Mouse (Mus musculus): ENCODE measurements around the gene Pin4.

The Pin4 gene

DNA sequence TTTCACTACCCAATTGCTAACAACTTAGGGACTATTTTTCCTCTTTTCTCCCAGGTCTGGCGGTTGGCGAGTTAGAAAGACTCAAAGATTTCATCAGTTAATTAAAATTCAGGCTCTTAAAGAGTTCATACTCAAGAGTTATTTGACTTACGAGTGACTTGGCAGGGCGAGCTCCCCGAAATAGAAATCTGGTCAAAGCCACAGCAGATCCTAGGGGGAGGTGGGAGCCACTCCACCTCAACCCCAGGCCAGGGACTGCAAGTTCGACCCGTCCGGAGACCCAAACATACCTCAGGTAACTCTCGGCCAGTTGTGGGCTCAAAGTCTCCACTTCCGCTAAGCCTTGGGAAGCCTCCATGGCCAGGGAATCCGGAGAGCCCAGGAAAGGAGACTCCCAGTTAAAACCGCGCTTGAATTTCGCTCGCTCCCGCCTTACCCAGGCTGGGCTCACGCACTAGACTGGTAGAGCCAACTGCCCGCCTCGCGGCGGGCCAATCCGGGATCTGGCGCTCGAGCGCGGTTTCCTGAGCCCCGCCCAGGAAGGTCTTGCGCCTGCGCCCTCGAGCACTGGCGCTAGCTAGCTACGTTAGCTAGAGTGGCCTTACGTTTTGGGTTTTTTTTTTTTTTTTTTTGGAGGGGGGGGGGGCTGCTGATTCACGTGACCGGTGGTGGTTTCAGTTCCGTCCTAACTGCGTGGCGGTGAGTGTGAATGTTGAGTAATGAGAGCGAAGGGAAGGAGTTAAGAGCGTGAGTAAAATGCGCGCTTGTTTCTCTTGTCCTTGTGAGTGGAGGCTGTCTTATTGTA lies 37.6 kb downstream of the Pin4 start, which contains the start of gene Ercc6l:
Gene Ercc6l, minus strand, starts transcription at position 474 of the 805 bp plus-strand sequence.
- DNase-seq = peak; percentile 86 to 94

DNA sequence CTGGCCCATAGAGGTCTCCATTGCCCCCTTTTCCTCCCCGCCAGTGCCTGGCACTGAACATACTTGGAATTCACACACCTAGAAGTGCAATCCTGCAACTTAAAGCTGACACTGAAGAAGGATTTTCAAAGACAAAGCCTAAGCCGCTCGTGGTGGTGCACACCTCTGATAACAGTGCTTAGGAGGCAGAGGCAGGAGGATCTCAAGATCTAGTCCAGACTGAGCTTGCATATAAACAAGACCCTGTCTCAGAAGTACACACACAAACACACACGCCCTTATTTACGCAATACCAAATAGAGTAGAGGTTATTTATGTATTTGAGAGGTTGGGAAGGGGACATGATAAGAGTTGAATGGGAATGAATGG lies 38.2 kb downstream of the Pin4 start:
- DNase-seq = no peak

DNA sequence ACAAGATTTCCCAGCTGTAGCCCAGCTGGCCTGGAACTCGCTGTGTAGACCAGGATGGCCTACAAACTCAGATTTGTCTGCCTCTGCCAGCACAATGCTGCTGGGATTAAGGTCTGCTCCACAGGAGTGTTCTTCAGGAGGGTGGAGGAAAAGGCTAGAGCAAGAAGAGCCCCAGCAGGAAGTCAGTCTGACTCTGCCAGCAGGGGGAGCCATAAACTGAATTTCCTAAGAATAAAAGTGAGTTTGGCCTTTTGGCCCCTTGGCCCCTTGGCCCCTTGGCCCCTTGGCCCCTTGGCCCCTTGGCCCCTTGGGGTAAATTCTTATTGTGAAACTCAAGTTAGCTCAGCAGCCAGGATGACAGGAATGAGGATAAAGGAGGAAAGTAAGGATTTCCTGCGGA lies 40.5 kb downstream of the Pin4 start:
- peak; percentile 15 to 23 for DNase-seq

GRCm38 (mm10) chrX:102160528-102160927 lies 41.3 kb downstream of the Pin4 start:
- DNase-seq = no peak

GRCm38 (mm10) chrX:102163096-102163495 lies 43.8 kb downstream of the Pin4 start:
- DNase-seq = no peak

GRCm38 (mm10) chrX:102163529-102163928 lies 44.3 kb downstream of the Pin4 start:
- peak in 1 of 2 experiments; percentile 19 for DNase-seq

GRCm38 (mm10) chrX:102166521-102166920 lies 47.3 kb downstream of the Pin4 start:
- no peak for DNase-seq

GRCm38 (mm10) chrX:102166986-102167385 lies 47.7 kb downstream of the Pin4 start:
- no peak for DNase-seq

DNA sequence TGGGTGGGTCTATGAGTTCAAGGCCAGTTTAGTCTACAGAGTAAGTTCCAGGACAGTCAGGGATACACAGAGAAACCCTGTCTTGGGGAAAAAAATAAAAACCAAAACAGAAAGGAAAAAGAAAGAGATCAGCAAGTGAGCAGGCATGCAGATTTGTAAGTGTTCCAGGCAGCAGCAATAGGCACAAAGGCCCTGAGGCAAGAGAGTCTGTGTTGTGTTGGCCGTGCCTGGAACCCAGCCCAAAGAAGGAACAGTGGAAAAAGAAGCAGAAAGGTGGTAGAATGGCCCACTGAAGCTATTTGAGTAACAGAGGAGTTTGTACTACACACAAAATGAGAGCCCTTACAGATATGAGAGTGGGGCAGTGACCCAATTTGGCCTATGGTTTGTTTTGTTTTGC lies 50.5 kb downstream of the Pin4 start:
- no peak for DNase-seq

DNA sequence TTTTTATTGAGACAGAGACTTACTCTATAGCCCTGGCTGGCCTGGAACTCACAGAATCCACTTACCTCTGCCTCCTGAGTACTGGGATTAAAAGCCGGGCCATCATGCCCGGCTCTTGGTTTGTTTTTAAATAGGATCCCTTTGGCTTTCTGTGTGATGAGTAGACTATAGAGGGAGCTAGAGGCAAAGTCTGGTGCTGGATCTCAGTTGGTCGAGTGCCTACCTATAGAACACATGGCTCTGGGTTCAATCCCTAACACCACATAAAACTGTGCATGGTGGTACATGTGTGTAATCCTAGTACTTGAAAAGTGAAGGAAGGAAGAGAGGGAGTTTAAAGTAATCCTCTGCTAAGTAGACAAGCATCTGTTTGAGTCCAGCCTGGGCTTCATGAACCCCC lies 50.9 kb downstream of the Pin4 start:
- DNase-seq = no peak

DNA sequence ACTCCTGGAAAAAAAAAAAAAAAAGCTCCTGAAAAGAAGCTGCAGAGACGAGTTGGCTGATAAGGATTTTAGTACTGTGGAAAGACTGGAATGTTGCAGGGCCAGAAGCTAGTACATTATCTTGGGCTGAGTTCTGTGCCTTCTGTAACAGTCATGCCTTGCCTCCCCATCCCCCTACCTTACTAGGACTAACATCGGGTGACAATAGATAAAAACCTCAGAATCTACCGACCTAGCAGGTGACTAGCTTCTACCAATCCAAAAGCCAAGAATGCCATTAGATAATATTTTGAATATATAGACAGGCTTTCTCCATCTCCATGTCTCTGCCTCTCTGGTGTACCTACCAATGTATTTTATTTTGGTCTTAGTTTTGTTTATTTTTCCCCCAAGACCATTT lies 51.7 kb downstream of the Pin4 start:
- no peak for DNase-seq

DNA sequence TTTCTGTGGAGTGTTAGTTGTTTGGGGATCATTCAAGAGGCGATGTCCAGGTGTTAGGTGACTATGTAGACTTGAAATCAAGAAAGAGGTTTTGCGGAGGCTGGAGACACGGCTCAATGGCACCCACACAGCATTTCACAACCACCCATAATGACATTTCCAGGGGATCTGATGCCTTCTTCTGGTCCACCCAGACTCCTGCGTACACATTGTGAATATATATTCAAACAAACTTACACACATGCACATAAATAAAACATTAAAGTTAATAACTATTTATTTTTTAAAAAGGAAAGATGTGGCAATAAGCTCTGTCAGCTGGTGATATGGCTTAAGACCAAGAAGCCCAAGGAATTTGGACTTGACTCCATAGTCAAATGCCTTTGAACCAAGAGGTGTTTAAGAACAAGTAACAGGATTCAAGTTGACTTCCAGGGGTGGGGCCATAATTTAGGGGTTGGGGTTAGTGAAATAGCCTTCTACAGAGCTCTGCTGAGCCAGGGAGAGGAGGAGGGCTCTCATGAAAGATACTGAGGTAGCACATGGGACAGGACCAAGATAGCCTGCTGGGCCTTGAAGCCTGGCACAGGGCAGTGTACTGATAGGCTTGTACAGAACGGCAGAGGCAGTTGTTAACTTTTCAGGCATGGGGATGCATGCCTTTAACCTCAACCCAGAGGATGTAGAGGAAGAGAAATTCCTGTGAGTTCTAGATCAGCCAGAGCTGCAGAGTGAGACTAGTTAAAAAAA lies 56.5 kb downstream of the Pin4 start:
- DNase-seq = no peak
